Mouse (Mus musculus): ENCODE data around the gene Vps52. TPM values are rescaled to one million over a fixed set of nuclear protein-coding genes. Genes with fewer than 3 reads are reported as not detected.

The Vps52 gene
- total and polyA plus RNA-seq, 3 experiments: 38.1 to 47.8 (median 39.1) TPM

- H3K4me3 ChIP-seq: peak overlapping the region; percentile 76
- H3K9ac ChIP-seq (ENCODE audit: low read depth, low read length): peak overlapping the region; percentile 92; the same call in 1 of the 2 replicates
- TF ChIP-seq EP300 (IDR thresholded peaks at IDR 0.05; ENCODE audit: insufficient read depth, low read depth, low read length): no peak
- TF ChIP-seq CTCF (IDR thresholded peaks at IDR 0.05): no peak
- TF ChIP-seq POLR2A (IDR thresholded peaks at IDR 0.05; ENCODE audit: insufficient read depth, low read depth, low read length): no peak
- intact Hi-C loops (cut with DNase I): no loop called here
- peaks cover 3% of the 10 kb centered on the region; the same call in 1 of the 2 replicates for H3K4me1 ChIP-seq (ENCODE audit: control insufficient read depth, insufficient read depth, low read length)
- H3K27me3 ChIP-seq (ENCODE audit: control insufficient read depth, insufficient read depth, low read length): no peaks in the 10 kb centered on the region
- H3K27ac ChIP-seq: no peak overlapping the region
- no peak for DNase-seq
- no peaks in the 10 kb centered on the region for H3K79me2 ChIP-seq (replicated peaks; ENCODE audit: control insufficient read depth, insufficient read depth, low read length)
- no peaks in the 10 kb centered on the region for H3K36me3 ChIP-seq (ENCODE audit: control insufficient read depth, insufficient read depth, low read length)
- 49% methylated on average over 19 of the region's 19 CpGs for WGBS
These were observed 14.2 kb upstream of the Vps52 start for GRCm38 (mm10) chr17:33941381-33941780.

GRCm38 (mm10) chr17:33943454-33943853 is 12.2 kb upstream of the Vps52 start:
- Histone ChIP-seq H3K27me3 (ENCODE audit: control insufficient read depth, insufficient read depth, low read length) (no peaks in the 10 kb centered on the region), H3K36me3 (ENCODE audit: control insufficient read depth, insufficient read depth, low read length) (no peaks in the 10 kb centered on the region), H3K79me2 (replicated peaks; ENCODE audit: control insufficient read depth, insufficient read depth, low read length) (no peaks in the 10 kb centered on the region), H3K4me3 (no peak overlapping the region), H3K27ac (no peak overlapping the region), H3K9ac (ENCODE audit: low read depth, low read length) (no peak overlapping the region), H3K4me1 (ENCODE audit: control insufficient read depth, insufficient read depth, low read length) (peaks cover 3% of the 10 kb centered on the region; the same call in 1 of the 2 replicates)
- no peak for TF ChIP-seq CTCF (IDR thresholded peaks at IDR 0.05)
- no peak for TF ChIP-seq EP300 (IDR thresholded peaks at IDR 0.05; ENCODE audit: insufficient read depth, low read depth, low read length)
- no peak for TF ChIP-seq POLR2A (IDR thresholded peaks at IDR 0.05; ENCODE audit: insufficient read depth, low read depth, low read length)
- intact Hi-C loops (cut with DNase I): no loop called here
- 90% methylated on average over 15 of the region's 15 CpGs for WGBS
- no peak for DNase-seq

- Histone ChIP-seq H3K4me1 (ENCODE audit: control insufficient read depth, insufficient read depth, low read length) (peaks cover 3% of the 10 kb centered on the region), H3K27me3 (ENCODE audit: control insufficient read depth, insufficient read depth, low read length) (no peaks in the 10 kb centered on the region), H3K79me2 (replicated peaks; ENCODE audit: control insufficient read depth, insufficient read depth, low read length) (no peaks in the 10 kb centered on the region), H3K36me3 (ENCODE audit: control insufficient read depth, insufficient read depth, low read length) (no peaks in the 10 kb centered on the region), H3K4me3 (no peak overlapping the region), H3K9ac (ENCODE audit: low read depth, low read length) (no peak overlapping the region), H3K27ac (no peak overlapping the region)
- TF ChIP-seq POLR2A (IDR thresholded peaks at IDR 0.05; ENCODE audit: insufficient read depth, low read depth, low read length) (no peak), EP300 (IDR thresholded peaks at IDR 0.05; ENCODE audit: insufficient read depth, low read depth, low read length) (no peak), CTCF (IDR thresholded peaks at IDR 0.05) (no peak)
- WGBS: 67% methylated on average over 10 of the region's 10 CpGs
- intact Hi-C loops (cut with DNase I): no loop called here
- no peak for DNase-seq
These were observed 8.1 kb upstream of the Vps52 start for GRCm38 (mm10) chr17:33947430-33948089.

- H3K36me3 ChIP-seq (ENCODE audit: control insufficient read depth, insufficient read depth, low read length): no peaks in the 10 kb centered on the region
- DNase-seq: no peak
These were observed 7.3 kb upstream of the Vps52 start for GRCm38 (mm10) chr17:33948090-33948904.

GRCm38 (mm10) chr17:33948905-33949537 is 6.6 kb upstream of the Vps52 start:
- 84% methylated on average over 19 of the region's 19 CpGs for WGBS
- Histone ChIP-seq H3K36me3 (ENCODE audit: control insufficient read depth, insufficient read depth, low read length) (peaks cover 1% of the 10 kb centered on the region; the same call in 1 of the 2 replicates), H3K4me1 (ENCODE audit: control insufficient read depth, insufficient read depth, low read length) (peaks cover 3% of the 10 kb centered on the region), H3K9ac (ENCODE audit: low read depth, low read length) (no peak overlapping the region), H3K27ac (no peak overlapping the region), H3K4me3 (no peak overlapping the region), H3K79me2 (replicated peaks; ENCODE audit: control insufficient read depth, insufficient read depth, low read length) (no peaks in the 10 kb centered on the region), H3K27me3 (ENCODE audit: control insufficient read depth, insufficient read depth, low read length) (no peaks in the 10 kb centered on the region)
- DNase-seq: no peak
- TF ChIP-seq POLR2A (IDR thresholded peaks at IDR 0.05; ENCODE audit: insufficient read depth, low read depth, low read length) (no peak), EP300 (IDR thresholded peaks at IDR 0.05; ENCODE audit: insufficient read depth, low read depth, low read length) (no peak), CTCF (IDR thresholded peaks at IDR 0.05) (no peak)
- intact Hi-C loops (cut with DNase I): no loop called here

More at GRCm38 (mm10) chr17:33948090-33948904, 7.3 kb upstream of the Vps52 start:
- intact Hi-C loops (cut with DNase I): no loop called here
- no peak overlapping the region for H3K27ac ChIP-seq
- TF ChIP-seq EP300 (IDR thresholded peaks at IDR 0.05; ENCODE audit: insufficient read depth, low read depth, low read length) (no peak), CTCF (IDR thresholded peaks at IDR 0.05) (no peak), POLR2A (IDR thresholded peaks at IDR 0.05; ENCODE audit: insufficient read depth, low read depth, low read length) (no peak)
- H3K9ac ChIP-seq (ENCODE audit: low read depth, low read length): no peak overlapping the region
- no peaks in the 10 kb centered on the region for H3K27me3 ChIP-seq (ENCODE audit: control insufficient read depth, insufficient read depth, low read length)
- no peaks in the 10 kb centered on the region for H3K79me2 ChIP-seq (replicated peaks; ENCODE audit: control insufficient read depth, insufficient read depth, low read length)
- H3K4me1 ChIP-seq (ENCODE audit: control insufficient read depth, insufficient read depth, low read length): peaks cover 3% of the 10 kb centered on the region
- 85% methylated on average over 22 of the region's 22 CpGs for WGBS
- no peak overlapping the region for H3K4me3 ChIP-seq

Data from heart, adult 2 months (tissue).